Mouse (Mus musculus) neural tube, embryonic 13.5 days (tissue): Measurements from ENCODE around the gene Nhsl1. TPM values are rescaled to one million over a fixed set of nuclear protein-coding genes. Genes with fewer than 3 reads are reported as not detected.

Experiments used
- ATAC-seq: fragments of 200-750 bp; cut with Nextera tagmentation; 2 replicates; pipeline ENCODE4 v1.8.0; 2017; ENCODE audit warnings: low read depth, mild to moderate bottlenecking, moderate TSS enrichment, moderate library complexity
- H3K27ac ChIP-seq: fragments of 300-500 bp; sonication (generic); replicated peaks from 2 replicates; pipeline ENCODE4 v1.5.1; 2015; ENCODE audit warnings: moderate library complexity, mild to moderate bottlenecking, inconsistent platforms
- H3K27me3 ChIP-seq: fragments of 300-500 bp; sonication (generic); 2 replicates; pipeline ENCODE4 v1.6.1; 2015; ENCODE audit warnings: mild to moderate bottlenecking, inconsistent platforms
- H3K36me3 ChIP-seq: fragments of 300-500 bp; sonication (generic); 2 replicates; pipeline ENCODE4 v1.6.1; 2015; ENCODE audit warnings: mild to moderate bottlenecking, inconsistent platforms
- H3K4me1 ChIP-seq: fragments of 300-500 bp; sonication (generic); replicated peaks from 2 replicates; pipeline ENCODE4 v1.6.1; 2015; ENCODE audit warnings: inconsistent platforms
- H3K4me2 ChIP-seq: fragments of 300-500 bp; sonication (generic); 2 replicates; pipeline ENCODE4 v1.6.1; 2015; ENCODE audit warnings: inconsistent platforms, mild to moderate bottlenecking, moderate library complexity
- H3K4me3 ChIP-seq: fragments of 300-500 bp; sonication (generic); 2 replicates; pipeline ENCODE4 v1.5.1; 2015; ENCODE audit warnings: mild to moderate bottlenecking, inconsistent platforms
- H3K9ac ChIP-seq: fragments of 300-500 bp; sonication (generic); 2 replicates; pipeline ENCODE4 v1.6.1; 2015; ENCODE audit warnings: moderate library complexity, mild to moderate bottlenecking, inconsistent platforms
- H3K9me3 ChIP-seq: fragments of 300-500 bp; sonication (generic); 2 replicates; pipeline ENCODE4 v1.6.1; 2016; ENCODE audit warnings: inconsistent platforms
- WGBS: fragments of 180-500 bp; shearing (Covaris S2); methylation state at CpG from one replicate; pipeline ENCODE4 v1.1.7; 2015; 5-methylcytosine and 5-hydroxymethylcytosine counted together
- polyA plus RNA-seq: library from polyadenylated mRNA; unstranded; fragments of >200 nt; fragmentation: Nextera tagmentation; extraction: Ambion mirVana; gene quantifications from 2 replicates; pipeline ENCODE4 v1.2.1, GENCODE M21; 2015

Nhsl1 gene
- polyA plus RNA-seq, 1 experiment from 2014 or later = 18.4 TPM

GRCm38 (mm10) chr10:18384766-18385165 is 66.0 kb downstream of the Nhsl1 start:
- Histone ChIP-seq H3K4me3 (no peak overlapping the region), H3K27ac (no peak overlapping the region), H3K9ac (no peak overlapping the region), H3K4me2 (no peak overlapping the region), H3K36me3 (no peaks in the 10 kb centered on the region), H3K9me3 (no peaks in the 10 kb centered on the region), H3K4me1 (0 out of 2 replicates have a peak, but pooled peaks cover 8% of the 10 kb centered on the region), H3K27me3 (no peaks in the 10 kb centered on the region)
- ATAC-seq = no peak
- WGBS = 88% methylated on average over 2 of the region's 2 CpGs

GRCm38 (mm10) chr10:18386224-18386623 is 67.4 kb downstream of the Nhsl1 start:
- Histone ChIP-seq H3K9ac (no peak overlapping the region), H3K36me3 (no peaks in the 10 kb centered on the region), H3K27ac (no peak overlapping the region), H3K27me3 (no peaks in the 10 kb centered on the region), H3K9me3 (no peaks in the 10 kb centered on the region), H3K4me3 (no peak overlapping the region), H3K4me2 (no peak overlapping the region), H3K4me1 (0 out of 2 replicates have a peak, but pooled peaks cover 8% of the 10 kb centered on the region)
- ATAC-seq = no peak
- 32% methylated on average over 7 of the region's 7 CpGs for WGBS

GRCm38 (mm10) chr10:18388784-18389575 is 70.2 kb downstream of the Nhsl1 start:
- no peaks in the 10 kb centered on the region for H3K36me3 ChIP-seq
- H3K27me3 ChIP-seq = no peaks in the 10 kb centered on the region
- 18% methylated on average over 10 of the region's 10 CpGs for WGBS
- H3K9ac ChIP-seq = no peak overlapping the region
- H3K4me2 ChIP-seq = peak overlapping the region; percentile 17; the same call in 1 of the 2 replicates
- H3K4me3 ChIP-seq = peak overlapping the region; percentile 0; the same call in 1 of the 2 replicates
- 0 out of 2 replicates have a peak overlapping the region, but pooled peaks have one; percentile 14 for H3K27ac ChIP-seq
- 0 out of 2 replicates have a peak, but pooled peaks cover 8% of the 10 kb centered on the region for H3K4me1 ChIP-seq
- ATAC-seq = peak; percentile 81
- H3K9me3 ChIP-seq = no peaks in the 10 kb centered on the region

GRCm38 (mm10) chr10:18390004-18390403 is 71.2 kb downstream of the Nhsl1 start:
- Histone ChIP-seq H3K36me3 (no peaks in the 10 kb centered on the region), H3K9ac (no peak overlapping the region), H3K4me1 (0 out of 2 replicates have a peak, but pooled peaks cover 8% of the 10 kb centered on the region), H3K27me3 (no peaks in the 10 kb centered on the region), H3K9me3 (no peaks in the 10 kb centered on the region), H3K4me2 (no peak overlapping the region), H3K4me3 (no peak overlapping the region), H3K27ac (no peak overlapping the region)
- ATAC-seq = no peak
- 85% methylated on average over 15 of the region's 15 CpGs for WGBS

GRCm38 (mm10) chr10:18391608-18392007 is 72.8 kb downstream of the Nhsl1 start:
- WGBS = 42% methylated on average over 5 of the region's 5 CpGs
- H3K36me3 ChIP-seq = no peaks in the 10 kb centered on the region
- H3K9me3 ChIP-seq = no peaks in the 10 kb centered on the region
- no peaks in the 10 kb centered on the region for H3K27me3 ChIP-seq
- H3K4me2 ChIP-seq = no peak overlapping the region
- no peak for ATAC-seq
- H3K9ac ChIP-seq = no peak overlapping the region
- H3K27ac ChIP-seq = no peak overlapping the region
- H3K4me3 ChIP-seq = no peak overlapping the region
- H3K4me1 ChIP-seq = 0 out of 2 replicates have a peak, but pooled peaks cover 8% of the 10 kb centered on the region

GRCm38 (mm10) chr10:18392268-18392667 is 73.5 kb downstream of the Nhsl1 start:
- H3K36me3 ChIP-seq = no peaks in the 10 kb centered on the region
- 81% methylated on average over 6 of the region's 6 CpGs for whole genome bisulfite sequencing
- ATAC-seq = no peak

GRCm38 (mm10) chr10:18393740-18394139 is 75.0 kb downstream of the Nhsl1 start:
- Histone ChIP-seq H3K9ac (no peak overlapping the region), H3K27ac (no peak overlapping the region), H3K4me1 (0 out of 2 replicates have a peak, but pooled peaks cover 6% of the 10 kb centered on the region), H3K27me3 (no peaks in the 10 kb centered on the region), H3K9me3 (no peaks in the 10 kb centered on the region), H3K4me2 (no peak overlapping the region), H3K4me3 (no peak overlapping the region), H3K36me3 (no peaks in the 10 kb centered on the region)
- ATAC-seq = no peak
- WGBS = 60% methylated on average over 3 of the region's 3 CpGs

More at GRCm38 (mm10) chr10:18392268-18392667, 73.5 kb downstream of the Nhsl1 start:
- H3K9me3 ChIP-seq = no peaks in the 10 kb centered on the region
- no peak overlapping the region for H3K4me2 ChIP-seq
- no peak overlapping the region for H3K4me3 ChIP-seq
- H3K4me1 ChIP-seq = 0 out of 2 replicates have a peak, but pooled peaks cover 8% of the 10 kb centered on the region
- no peaks in the 10 kb centered on the region for H3K27me3 ChIP-seq
- no peak overlapping the region for H3K27ac ChIP-seq
- no peak overlapping the region for H3K9ac ChIP-seq

GRCm38 (mm10) chr10:18394270-18394669 is 75.5 kb downstream of the Nhsl1 start:
- H3K4me1 ChIP-seq = 0 out of 2 replicates have a peak, but pooled peaks cover under 1% of the 10 kb centered on the region
- no peak overlapping the region for H3K9ac ChIP-seq
- no peak overlapping the region for H3K27ac ChIP-seq
- H3K9me3 ChIP-seq = no peaks in the 10 kb centered on the region
- no peak for ATAC-seq
- H3K36me3 ChIP-seq = no peaks in the 10 kb centered on the region
- H3K27me3 ChIP-seq = no peaks in the 10 kb centered on the region
- no peak overlapping the region for H3K4me3 ChIP-seq
- 91% methylated on average over 7 of the region's 7 CpGs for WGBS
- H3K4me2 ChIP-seq = no peak overlapping the region

- WGBS = 65% methylated on average over 7 of the region's 7 CpGs
- Histone ChIP-seq H3K4me2 (no peak overlapping the region), H3K9ac (no peak overlapping the region), H3K4me3 (no peak overlapping the region), H3K36me3 (no peaks in the 10 kb centered on the region), H3K27ac (no peak overlapping the region), H3K4me1 (no peaks in the 10 kb centered on the region), H3K9me3 (no peaks in the 10 kb centered on the region), H3K27me3 (no peaks in the 10 kb centered on the region)
- ATAC-seq = no peak
Observed at GRCm38 (mm10) chr10:18400089-18400644, 81.4 kb downstream of the Nhsl1 start.

- H3K9me3 ChIP-seq = no peaks in the 10 kb centered on the region
- H3K27me3 ChIP-seq = no peaks in the 10 kb centered on the region
- no peak overlapping the region for H3K4me2 ChIP-seq
- H3K4me1 ChIP-seq = no peaks in the 10 kb centered on the region
- H3K27ac ChIP-seq = no peak overlapping the region
- no peak overlapping the region for H3K4me3 ChIP-seq
- no peaks in the 10 kb centered on the region for H3K36me3 ChIP-seq
- no peak for ATAC-seq
- no peak overlapping the region for H3K9ac ChIP-seq
- WGBS = 87% methylated on average over 8 of the region's 8 CpGs
Observed at GRCm38 (mm10) chr10:18400998-18401397, 82.2 kb downstream of the Nhsl1 start.

- Histone ChIP-seq H3K9ac (no peak overlapping the region), H3K27me3 (no peaks in the 10 kb centered on the region), H3K4me2 (no peak overlapping the region), H3K27ac (no peak overlapping the region), H3K4me1 (peaks cover 18% of the 10 kb centered on the region), H3K4me3 (no peak overlapping the region), H3K9me3 (no peaks in the 10 kb centered on the region), H3K36me3 (no peaks in the 10 kb centered on the region)
- 24% methylated on average over 2 of the region's 2 CpGs for WGBS
- ATAC-seq = no peak
Observed at GRCm38 (mm10) chr10:18403992-18404391, 85.2 kb downstream of the Nhsl1 start.

GRCm38 (mm10) chr10:18404679-18405078 is 85.9 kb downstream of the Nhsl1 start:
- 33% methylated on average over 5 of the region's 5 CpGs for whole genome bisulfite sequencing
- Histone ChIP-seq H3K4me2 (no peak overlapping the region), H3K36me3 (no peaks in the 10 kb centered on the region), H3K27me3 (no peaks in the 10 kb centered on the region), H3K9me3 (no peaks in the 10 kb centered on the region), H3K4me1 (peaks cover 25% of the 10 kb centered on the region), H3K4me3 (no peak overlapping the region), H3K27ac (no peak overlapping the region), H3K9ac (no peak overlapping the region)
- ATAC-seq = no peak
